Mouse (Mus musculus) forebrain, postnatal 0 days (tissue): ENCODE measurements around the gene Mcoln2. TPM values are rescaled to one million over a fixed set of nuclear protein-coding genes. Genes with fewer than 3 reads are reported as not detected.

Experiments
- ATAC-seq: fragments of 200-750 bp; cut with Nextera tagmentation; 2 replicates; pipeline ENCODE4 v1.8.0; 2017; ENCODE audit warnings: mild to moderate bottlenecking, moderate library complexity
- DNase-seq: peaks from one replicate; pipeline ENCODE4 v3.0.0-alpha.2; 2015
- H3K27ac ChIP-seq: fragments of 300-500 bp; sonication (generic); 2 replicates; pipeline ENCODE4 v1.5.1; 2014; ENCODE audit warnings: low read depth, mild to moderate bottlenecking, antibody characterized with exemption, low read length, moderate library complexity, mixed read lengths
- H3K27me3 ChIP-seq: fragments of 300-500 bp; sonication (generic); 2 replicates; pipeline ENCODE4 v1.6.1; 2014; ENCODE audit warnings: mild to moderate bottlenecking, low read length, mixed read lengths; ENCODE audit not compliant: insufficient read depth
- H3K36me3 ChIP-seq: fragments of 300-500 bp; sonication (generic); 2 replicates; pipeline ENCODE4 v1.6.1; 2014; ENCODE audit warnings: mild to moderate bottlenecking, moderate library complexity; ENCODE audit not compliant: insufficient read depth
- H3K4me1 ChIP-seq: fragments of 300-500 bp; sonication (generic); 2 replicates; pipeline ENCODE4 v1.6.1; 2014; ENCODE audit warnings: antibody characterized with exemption; ENCODE audit not compliant: insufficient read depth
- H3K4me2 ChIP-seq: fragments of 300-500 bp; sonication (generic); 2 replicates; pipeline ENCODE4 v1.6.1; 2014; ENCODE audit warnings: low read depth, mild to moderate bottlenecking, moderate library complexity
- H3K4me3 ChIP-seq: fragments of 300-500 bp; sonication (generic); 2 replicates; pipeline ENCODE4 v1.5.1; 2014; ENCODE audit warnings: low read depth, low read length, mixed read lengths
- H3K9ac ChIP-seq: fragments of 300-500 bp; sonication (generic); 2 replicates; pipeline ENCODE4 v1.6.1; 2014; ENCODE audit warnings: mild to moderate bottlenecking
- H3K9me3 ChIP-seq: fragments of 300-500 bp; sonication (generic); 2 replicates; pipeline ENCODE4 v1.6.1; 2016; ENCODE audit warnings: low read length
- CTCF ChIP-seq: sonication (generic); IDR thresholded peaks from 2 replicates; pipeline ENCODE4 v1.5.1; 2016; ENCODE audit warnings: antibody characterized with exemption, control low read depth, low read depth
- WGBS: fragments of 180-500 bp; shearing (Covaris S2); extraction: QIAGEN DNeasy Blood & Tissue Kit; methylation state at CpG from one replicate; pipeline ENCODE4 v1.1.7; 2014; 5-methylcytosine and 5-hydroxymethylcytosine counted together
- polyA plus RNA-seq: library from polyadenylated mRNA; unstranded; fragments of >200 nt; fragmentation: Nextera tagmentation; extraction: Ambion mirVana; gene quantifications from 2 replicates; pipeline ENCODE4 v1.2.1, GENCODE M21; 2015
- total RNA-seq: library from RNA; depleted of rRNA; stranded (reverse); fragments of >200 nt; gene quantifications from 2 replicates; pipeline ENCODE4 v1.2.3, GENCODE M21; 2014

Mcoln2 gene
- total and polyA plus RNA-seq, 2 experiments from 2014 or later, result 0.12 to 0.14 TPM

- no peaks in the 10 kb centered on the region for H3K36me3 ChIP-seq
- TF ChIP-seq CTCF, result no peak
- H3K4me3 ChIP-seq, result no peak overlapping the region
- H3K4me1 ChIP-seq, result peaks cover 2% of the 10 kb centered on the region; the same call in 1 of the 2 replicates
- no peak overlapping the region for H3K9ac ChIP-seq
- WGBS, result 84% methylated on average over 2 of the region's 2 CpGs
- H3K27ac ChIP-seq, result no peak overlapping the region
- no peak overlapping the region for H3K4me2 ChIP-seq
- H3K9me3 ChIP-seq, result no peaks in the 10 kb centered on the region
- ATAC-seq, result no peak
- DNase-seq, result no peak
- no peaks in the 10 kb centered on the region for H3K27me3 ChIP-seq
Measured at GRCm38 (mm10) chr3:146110358-146110757, 39.3 kb upstream of the Mcoln2 start.

GRCm38 (mm10) chr3:146110916-146111315 lies 38.7 kb upstream of the Mcoln2 start:
- no peak for TF ChIP-seq CTCF
- Histone ChIP-seq H3K27ac (no peak overlapping the region), H3K36me3 (no peaks in the 10 kb centered on the region), H3K4me1 (peaks cover 2% of the 10 kb centered on the region; the same call in 1 of the 2 replicates), H3K4me3 (no peak overlapping the region), H3K27me3 (no peaks in the 10 kb centered on the region), H3K9ac (no peak overlapping the region), H3K9me3 (no peaks in the 10 kb centered on the region), H3K4me2 (no peak overlapping the region)
- 79% methylated on average over 6 of the region's 6 CpGs for WGBS
- DNase-seq (no peak), ATAC-seq (no peak)

GRCm38 (mm10) chr3:146117258-146117996 lies 32.2 kb upstream of the Mcoln2 start, which contains the start of gene Mcoln3:
Gene Mcoln3, plus strand, starts transcription at chr3:146117450.
- DNase-seq, result no peak
- Histone ChIP-seq H3K27me3 (peaks cover 4% of the 10 kb centered on the region; the same call in 1 of the 2 replicates), H3K27ac (no peak within 1 kb of the TSS), H3K4me2 (no peak within 1 kb of the TSS), H3K4me3 (no peak within 1 kb of the TSS), H3K4me1 (no peaks in the 10 kb centered on the region), H3K36me3 (no peaks in the 10 kb centered on the region), H3K9me3 (no peaks in the 10 kb centered on the region), H3K9ac (no peak within 1 kb of the TSS)
- ATAC-seq, result no peak
- 13% methylated on average over 35 of the region's 35 CpGs for WGBS
- no peak for TF ChIP-seq CTCF

GRCm38 (mm10) chr3:146117997-146118457 lies 31.6 kb upstream of the Mcoln2 start:
- no peak for TF ChIP-seq CTCF
- Histone ChIP-seq H3K36me3 (no peaks in the 10 kb centered on the region), H3K27me3 (peaks cover 4% of the 10 kb centered on the region; the same call in 1 of the 2 replicates), H3K9me3 (no peaks in the 10 kb centered on the region), H3K27ac (no peak overlapping the region), H3K4me3 (no peak overlapping the region), H3K4me2 (no peak overlapping the region), H3K4me1 (no peaks in the 10 kb centered on the region), H3K9ac (no peak overlapping the region)
- no peak for ATAC-seq
- DNase-seq, result no peak
- 62% methylated on average over 9 of the region's 9 CpGs for WGBS

GRCm38 (mm10) chr3:146121310-146122124 lies 28.1 kb upstream of the Mcoln2 start:
- DNase-seq, result no peak
- H3K36me3 ChIP-seq, result no peaks in the 10 kb centered on the region
- no peak overlapping the region for H3K27ac ChIP-seq
- H3K4me2 ChIP-seq, result peak overlapping the region; percentile 0; the same call in 1 of the 2 replicates
- TF ChIP-seq CTCF, result no peak
- H3K9me3 ChIP-seq, result no peaks in the 10 kb centered on the region
- H3K27me3 ChIP-seq, result peaks cover 4% of the 10 kb centered on the region; the same call in 1 of the 2 replicates
- H3K4me3 ChIP-seq, result no peak overlapping the region; the same call in 1 of the 2 replicates
- 11% methylated on average over 25 of the region's 25 CpGs for WGBS
- H3K4me1 ChIP-seq, result no peaks in the 10 kb centered on the region
- no peak for ATAC-seq
- no peak overlapping the region for H3K9ac ChIP-seq

- no peak overlapping the region for H3K4me2 ChIP-seq
- TF ChIP-seq CTCF, result no peak
- WGBS, result 56% methylated on average over 3 of the region's 3 CpGs
- H3K4me1 ChIP-seq, result no peaks in the 10 kb centered on the region
- ATAC-seq, result no peak
- no peak overlapping the region for H3K4me3 ChIP-seq
- H3K9ac ChIP-seq, result no peak overlapping the region
- DNase-seq, result no peak
- H3K27ac ChIP-seq, result no peak overlapping the region
- peaks cover 4% of the 10 kb centered on the region; the same call in 1 of the 2 replicates for H3K27me3 ChIP-seq
- H3K9me3 ChIP-seq, result no peaks in the 10 kb centered on the region
- H3K36me3 ChIP-seq, result no peaks in the 10 kb centered on the region
Measured at GRCm38 (mm10) chr3:146122125-146122420, 27.6 kb upstream of the Mcoln2 start.
